Mouse (Mus musculus): ENCODE results near the gene Olfr427. TPM values are rescaled to one million over a fixed set of nuclear protein-coding genes. Genes with fewer than 3 reads are reported as not detected.

Olfr427 gene
- total and polyA plus RNA-seq, 2 experiments from 2014 or later, result not detected

GRCm38 (mm10) chr1:174051931-174052536 is 44.7 kb upstream of the Olfr427 start:
- Histone ChIP-seq H3K9me3 (ENCODE audit: low read length) (no peaks in the 10 kb centered on the region), H3K4me3 (ENCODE audit: low read depth, low read length) (no peak overlapping the region), H3K27ac (ENCODE audit: low read depth, low read length) (no peak overlapping the region), H3K9ac (replicated peaks; ENCODE audit: low read length, poor library complexity, severe bottlenecking) (no peak overlapping the region), H3K4me2 (ENCODE audit: low read depth, low read length, poor library complexity, severe bottlenecking) (no peak overlapping the region), H3K27me3 (ENCODE audit: insufficient read depth, low read length) (no peaks in the 10 kb centered on the region), H3K4me1 (ENCODE audit: insufficient read depth, low read length) (no peaks in the 10 kb centered on the region), H3K36me3 (ENCODE audit: insufficient read depth, low read length) (no peaks in the 10 kb centered on the region)
- ATAC-seq (ENCODE audit: low FRiP score) (no peak), DNase-seq (ENCODE audit: low spot score) (no peak)
- WGBS, result 81% methylated on average over 5 of the region's 5 CpGs
- TF ChIP-seq CTCF (IDR thresholded peaks at IDR 0.05), result no peak

GRCm38 (mm10) chr1:174052981-174053380 is 43.7 kb upstream of the Olfr427 start:
- no peak overlapping the region for H3K4me3 ChIP-seq (ENCODE audit: low read depth, low read length)

GRCm38 (mm10) chr1:174055248-174055647 is 41.4 kb upstream of the Olfr427 start:
- Histone ChIP-seq H3K27me3 (ENCODE audit: insufficient read depth, low read length) (no peaks in the 10 kb centered on the region), H3K4me1 (ENCODE audit: insufficient read depth, low read length) (no peaks in the 10 kb centered on the region), H3K4me3 (ENCODE audit: low read depth, low read length) (no peak overlapping the region), H3K9ac (replicated peaks; ENCODE audit: low read length, poor library complexity, severe bottlenecking) (no peak overlapping the region), H3K36me3 (ENCODE audit: insufficient read depth, low read length) (no peaks in the 10 kb centered on the region), H3K4me2 (ENCODE audit: low read depth, low read length, poor library complexity, severe bottlenecking) (no peak overlapping the region), H3K9me3 (ENCODE audit: low read length) (no peaks in the 10 kb centered on the region), H3K27ac (ENCODE audit: low read depth, low read length) (no peak overlapping the region)
- DNase-seq (ENCODE audit: low spot score) (no peak), ATAC-seq (ENCODE audit: low FRiP score) (no peak)
- no peak for TF ChIP-seq CTCF (IDR thresholded peaks at IDR 0.05)
- 80% methylated on average over 2 of the region's 2 CpGs for WGBS

More at GRCm38 (mm10) chr1:174052981-174053380, 43.7 kb upstream of the Olfr427 start:
- Histone ChIP-seq H3K27ac (ENCODE audit: low read depth, low read length) (no peak overlapping the region), H3K4me1 (ENCODE audit: insufficient read depth, low read length) (no peaks in the 10 kb centered on the region), H3K36me3 (ENCODE audit: insufficient read depth, low read length) (no peaks in the 10 kb centered on the region), H3K9ac (replicated peaks; ENCODE audit: low read length, poor library complexity, severe bottlenecking) (no peak overlapping the region), H3K4me2 (ENCODE audit: low read depth, low read length, poor library complexity, severe bottlenecking) (no peak overlapping the region), H3K27me3 (ENCODE audit: insufficient read depth, low read length) (no peaks in the 10 kb centered on the region), H3K9me3 (ENCODE audit: low read length) (no peaks in the 10 kb centered on the region)
- ATAC-seq (ENCODE audit: low FRiP score), result no peak
- WGBS, result 81% methylated on average over 3 of the region's 3 CpGs
- peak; percentile 5 for DNase-seq (ENCODE audit: low spot score)
- TF ChIP-seq CTCF (IDR thresholded peaks at IDR 0.05), result no peak

- WGBS, result 81% methylated on average over 3 of the region's 3 CpGs
- Histone ChIP-seq H3K4me1 (ENCODE audit: insufficient read depth, low read length) (no peaks in the 10 kb centered on the region), H3K4me2 (ENCODE audit: low read depth, low read length, poor library complexity, severe bottlenecking) (no peak within 1 kb of the TSS), H3K36me3 (ENCODE audit: insufficient read depth, low read length) (no peaks in the 10 kb centered on the region), H3K9ac (replicated peaks; ENCODE audit: low read length, poor library complexity, severe bottlenecking) (no peak within 1 kb of the TSS), H3K27me3 (ENCODE audit: insufficient read depth, low read length) (no peaks in the 10 kb centered on the region), H3K4me3 (ENCODE audit: low read depth, low read length) (no peak within 1 kb of the TSS), H3K27ac (ENCODE audit: low read depth, low read length) (no peak within 1 kb of the TSS), H3K9me3 (ENCODE audit: low read length) (no peaks in the 10 kb centered on the region)
- DNase-seq (ENCODE audit: low spot score) (no peak), ATAC-seq (ENCODE audit: low FRiP score) (no peak)
- no peak for TF ChIP-seq CTCF (IDR thresholded peaks at IDR 0.05)
These were observed 30.4 kb upstream of the Olfr427 start, which contains the start of gene Olfr430 for GRCm38 (mm10) chr1:174066305-174066704. Gene Olfr430, plus strand, starts transcription at chr1:174066605.

GRCm38 (mm10) chr1:174084031-174084430 is 12.7 kb upstream of the Olfr427 start, which contains the start of gene Olfr429:
Gene Olfr429, plus strand, starts transcription at chr1:174084331.
- H3K36me3 ChIP-seq (ENCODE audit: insufficient read depth, low read length), result no peaks in the 10 kb centered on the region
- H3K27me3 ChIP-seq (ENCODE audit: insufficient read depth, low read length), result no peaks in the 10 kb centered on the region
- ATAC-seq (ENCODE audit: low FRiP score) (no peak), DNase-seq (ENCODE audit: low spot score) (no peak)
- no peak within 1 kb of the TSS for H3K27ac ChIP-seq (ENCODE audit: low read depth, low read length)
- no peak within 1 kb of the TSS for H3K9ac ChIP-seq (replicated peaks; ENCODE audit: low read length, poor library complexity, severe bottlenecking)
- no peak within 1 kb of the TSS for H3K4me2 ChIP-seq (ENCODE audit: low read depth, low read length, poor library complexity, severe bottlenecking)
- no peaks in the 10 kb centered on the region for H3K4me1 ChIP-seq (ENCODE audit: insufficient read depth, low read length)
- WGBS, result 86% methylated on average over 2 of the region's 2 CpGs
- no peaks in the 10 kb centered on the region for H3K9me3 ChIP-seq (ENCODE audit: low read length)
- no peak within 1 kb of the TSS for H3K4me3 ChIP-seq (ENCODE audit: low read depth, low read length)
- no peak for TF ChIP-seq CTCF (IDR thresholded peaks at IDR 0.05)

GRCm38 (mm10) chr1:174103735-174104134 is 7.0 kb downstream of the Olfr427 start:
- peak; percentile 72 for TF ChIP-seq CTCF (IDR thresholded peaks at IDR 0.05)
- Histone ChIP-seq H3K9me3 (ENCODE audit: low read length) (no peaks in the 10 kb centered on the region), H3K27ac (ENCODE audit: low read depth, low read length) (no peak overlapping the region), H3K4me3 (ENCODE audit: low read depth, low read length) (no peak overlapping the region), H3K4me1 (ENCODE audit: insufficient read depth, low read length) (no peaks in the 10 kb centered on the region), H3K36me3 (ENCODE audit: insufficient read depth, low read length) (no peaks in the 10 kb centered on the region), H3K4me2 (ENCODE audit: low read depth, low read length, poor library complexity, severe bottlenecking) (no peak overlapping the region), H3K27me3 (ENCODE audit: insufficient read depth, low read length) (no peaks in the 10 kb centered on the region), H3K9ac (replicated peaks; ENCODE audit: low read length, poor library complexity, severe bottlenecking) (no peak overlapping the region)
- ATAC-seq (ENCODE audit: low FRiP score) (no peak), DNase-seq (ENCODE audit: low spot score) (peak; percentile 49)
- 64% methylated on average over 2 of the region's 2 CpGs for WGBS
